In genomic region chr4:106650833-106651527, GRCm38 (mm10) we compare ENCODE assay signal across 8 mouse cellular contexts. TPM values are rescaled to one million over a fixed set of nuclear protein-coding genes. Genes with fewer than 3 reads are reported as not detected.
DNase-seq lines count a peak whose midpoint lies in the region; ATAC-seq and TF ChIP-seq lines count a peak whose summit lies in the region.

TSS of gene Pars2 (plus strand) at chr4:106651069.

- DNase-seq in 3134 (ENCODE audit: extremely low read depth, insufficient read length, low spot score), result peak; percentile 96
- peak; percentile 98 for DNase-seq in adrenal gland, postnatal 36 days
- peak; percentile 97 for DNase-seq in heart, adult 18-20 months
- peak; percentile 98 for DNase-seq in kidney, adult 2 months
- peak; percentile 92 to 95 for DNase-seq in spleen, adult 2 months (ENCODE audit: low read depth in 1 of 2, low spot score in 2 of 2)

- H3K36me3 ChIP-seq in embryonic facial prominence, embryonic 13.5 days, result peaks cover 30% of the 10 kb centered on the region
- H3K36me3 ChIP-seq in kidney, adult 2 months (ENCODE audit: control insufficient read depth, insufficient read depth, low read length), result no peaks in the 10 kb centered on the region
- peaks cover 26% of the 10 kb centered on the region for H3K36me3 ChIP-seq in limb, embryonic 12.5 days
- no peaks in the 10 kb centered on the region for H3K36me3 ChIP-seq in midbrain, embryonic 15.5 days (replicated peaks)
- H3K36me3 ChIP-seq in spleen, adult 2 months (ENCODE audit: control insufficient read depth, insufficient read depth, low read length), result no peaks in the 10 kb centered on the region; the same call in 1 of the 2 replicates

- peak within 1 kb of the TSS; percentile 90 for H3K4me2 ChIP-seq in embryonic facial prominence, embryonic 13.5 days
- peak within 1 kb of the TSS; percentile 62 for H3K4me2 ChIP-seq in limb, embryonic 12.5 days
- peak within 1 kb of the TSS; percentile 85 for H3K4me2 ChIP-seq in midbrain, embryonic 15.5 days

- H3K27ac ChIP-seq in embryonic facial prominence, embryonic 13.5 days, result peak within 1 kb of the TSS; percentile 82
- peak within 1 kb of the TSS; percentile 49; the same call in 1 of the 2 replicates for H3K27ac ChIP-seq in kidney, adult 2 months (ENCODE audit: insufficient read depth, low read depth, low read length)
- peak within 1 kb of the TSS; percentile 85 for H3K27ac ChIP-seq in limb, embryonic 12.5 days
- H3K27ac ChIP-seq in midbrain, embryonic 15.5 days, result peak within 1 kb of the TSS; percentile 66
- peak within 1 kb of the TSS; percentile 74 for H3K27ac ChIP-seq in spleen, adult 2 months (ENCODE audit: insufficient read depth, low read length)

- WGBS in embryonic facial prominence, embryonic 13.5 days, result 3% methylated on average over 40 of the region's 40 CpGs
- WGBS in kidney, adult 2 months, result 2% methylated on average over 40 of the region's 40 CpGs
- whole genome bisulfite sequencing in limb, embryonic 12.5 days, result 4% methylated on average over 40 of the region's 40 CpGs
- WGBS in midbrain, embryonic 15.5 days, result 2% methylated on average over 40 of the region's 40 CpGs
- 3% methylated on average over 40 of the region's 40 CpGs for WGBS in spleen, adult 2 months

- peaks cover 21% of the 10 kb centered on the region; the same call in 1 of the 2 replicates for H3K27me3 ChIP-seq in embryonic facial prominence, embryonic 13.5 days
- H3K27me3 ChIP-seq in kidney, adult 2 months (replicated peaks; ENCODE audit: control insufficient read depth, insufficient read depth, low read length), result no peaks in the 10 kb centered on the region
- H3K27me3 ChIP-seq in limb, embryonic 12.5 days, result peaks cover 4% of the 10 kb centered on the region; the same call in 1 of the 2 replicates
- H3K27me3 ChIP-seq in midbrain, embryonic 15.5 days (replicated peaks), result peaks cover 11% of the 10 kb centered on the region
- no peaks in the 10 kb centered on the region for H3K27me3 ChIP-seq in spleen, adult 2 months (ENCODE audit: control insufficient read depth, insufficient read depth, low read length)

- H3K4me3 ChIP-seq in embryonic facial prominence, embryonic 13.5 days, result peak within 1 kb of the TSS; percentile 75
- peak within 1 kb of the TSS; percentile 91 for H3K4me3 ChIP-seq in kidney, adult 2 months (ENCODE audit: insufficient read depth, low read depth, low read length)
- peak within 1 kb of the TSS; percentile 57 for H3K4me3 ChIP-seq in limb, embryonic 12.5 days (replicated peaks)
- H3K4me3 ChIP-seq in midbrain, embryonic 15.5 days, result peak within 1 kb of the TSS; percentile 53
- H3K4me3 ChIP-seq in spleen, adult 2 months (ENCODE audit: extremely low read depth, insufficient read depth, insufficient read length), result peak within 1 kb of the TSS; percentile 92

- peaks cover 15% of the 10 kb centered on the region for H3K4me1 ChIP-seq in embryonic facial prominence, embryonic 13.5 days
- H3K4me1 ChIP-seq in kidney, adult 2 months (ENCODE audit: control insufficient read depth, insufficient read depth, low read length), result peaks cover 3% of the 10 kb centered on the region; the same call in 1 of the 2 replicates
- H3K4me1 ChIP-seq in limb, embryonic 12.5 days (replicated peaks), result peaks cover 16% of the 10 kb centered on the region
- H3K4me1 ChIP-seq in midbrain, embryonic 15.5 days, result peaks cover 9% of the 10 kb centered on the region
- H3K4me1 ChIP-seq in spleen, adult 2 months (ENCODE audit: control insufficient read depth, insufficient read depth, insufficient read length), result peaks cover 5% of the 10 kb centered on the region; the same call in 1 of the 2 replicates

- no peaks in the 10 kb centered on the region for H3K9me3 ChIP-seq in embryonic facial prominence, embryonic 13.5 days
- no peaks in the 10 kb centered on the region for H3K9me3 ChIP-seq in limb, embryonic 12.5 days
- H3K9me3 ChIP-seq in midbrain, embryonic 15.5 days, result no peaks in the 10 kb centered on the region

- TF ChIP-seq POLR2A in kidney, adult 2 months (IDR thresholded peaks at IDR 0.05; ENCODE audit: low read depth, low read length), result peak; percentile 32
- TF ChIP-seq POLR2A in spleen, adult 2 months (IDR thresholded peaks at IDR 0.05; ENCODE audit: low read depth, low read length), result peak; percentile 80

- peak; percentile 97 for ATAC-seq in embryonic facial prominence, embryonic 13.5 days (ENCODE audit: insufficient number of reproducible peaks, insufficient read depth, low FRiP score, low TSS enrichment, low read depth)
- peak; percentile 93 for ATAC-seq in limb, embryonic 12.5 days (ENCODE audit: insufficient number of reproducible peaks, insufficient read depth, low FRiP score, low TSS enrichment, low read depth)
- ATAC-seq in midbrain, embryonic 15.5 days (replicated peaks), result peak; percentile 97

- peak within 1 kb of the TSS; percentile 87 for H3K9ac ChIP-seq in embryonic facial prominence, embryonic 13.5 days
- H3K9ac ChIP-seq in limb, embryonic 12.5 days (replicated peaks), result peak within 1 kb of the TSS; percentile 68
- H3K9ac ChIP-seq in midbrain, embryonic 15.5 days, result peak within 1 kb of the TSS; percentile 69

- TF ChIP-seq CTCF in kidney, adult 2 months (conservative IDR thresholded peaks at IDR 0.05; ENCODE audit: insufficient read depth, insufficient read length, low read depth, low read length), result no peak
- TF ChIP-seq CTCF in spleen, adult 2 months (IDR thresholded peaks at IDR 0.05; ENCODE audit: extremely low read depth, insufficient read depth, insufficient read length, insufficient replicate concordance), result no peak

RNA-seq across cellular contexts. Expression of gene Pars2, which starts in this region (rescaled TPM):
- 1 to 10 TPM; 3.9 to 5.7 TPM for total RNA-seq in adrenal gland, postnatal 36 days (2021)
- 14.6 and 14.8 TPM in 2 replicates for polyA plus RNA-seq in embryonic facial prominence, embryonic 13.5 days (2015; fragmentation: Nextera tagmentation; extraction: Ambion mirVana)
- total RNA-seq in heart, adult 18-20 months (2021), result 1 to 10 TPM; 4.8 to 4.9 TPM
- polyA plus RNA-seq in kidney, adult 2 months (2012; rRNA removed), result 9.6 and 10.6 TPM in 2 replicates
- 14.3 and 18.0 TPM in 2 replicates for polyA plus RNA-seq in limb, embryonic 12.5 days (2016; fragmentation: Nextera tagmentation; extraction: Ambion mirVana)
- polyA plus RNA-seq in midbrain, embryonic 15.5 days (2015; fragmentation: Nextera tagmentation; extraction: Ambion mirVana), result 9.7 and 10.4 TPM in 2 replicates
- 7.6 and 10.8 TPM in 2 replicates for polyA plus RNA-seq in spleen, adult 2 months (2012; rRNA removed)

Comparison
In these comparisons a context has a peak if more than half of its experiments do, and no peak if none do; other contexts are left out.
1. Peak in every context shown above with its lines: DNase-seq, ATAC-seq, H3K4me3 ChIP-seq and H3K27ac ChIP-seq.